Mouse (Mus musculus) CH12.LX (cell line): ENCODE results near the gene Uox. TPM values are rescaled to one million over a fixed set of nuclear protein-coding genes. Genes with fewer than 3 reads are reported as not detected.

ENCODE experiments used
- DNase-seq: peaks from one replicate; pipeline ENCODE4 v3.0.0-alpha.2; 2013; ENCODE audit errors: extremely low read depth
- H3K27ac ChIP-seq: 2 replicates; pipeline ENCODE4 v1.5.1; 2012; ENCODE audit warnings: low read depth, mild to moderate bottlenecking, control low read depth, moderate library complexity; ENCODE audit not compliant: insufficient read depth
- H3K27me3 ChIP-seq: replicated peaks from 2 replicates; pipeline ENCODE3; 2012; ENCODE audit warnings: inconsistent platforms
- H3K36me3 ChIP-seq, 2 experiments: replicated peaks in 1 of 2; 2 replicates each; pipeline versions ENCODE3 to v1.6.1; 2012; ENCODE audit warnings: inconsistent platforms in 1 of 2, low read length in 1 of 2, mild to moderate bottlenecking in 1 of 2, mixed read lengths in 1 of 2, moderate library complexity in 1 of 2; ENCODE audit not compliant: control insufficient read depth in 1 of 2, insufficient read depth in 1 of 2
- H3K4me1 ChIP-seq, 2 experiments: 2 replicates each; pipeline ENCODE4 v1.6.1; 2012; ENCODE audit warnings: inconsistent platforms in 1 of 2, moderate library complexity in 1 of 2; ENCODE audit not compliant: insufficient read depth in 2 of 2, control insufficient read depth in 1 of 2
- H3K4me2 ChIP-seq: 2 replicates; pipeline ENCODE4 v1.6.1; 2012; ENCODE audit warnings: low read depth, mild to moderate bottlenecking, control low read depth; ENCODE audit not compliant: poor library complexity, insufficient read depth, severe bottlenecking
- H3K4me3 ChIP-seq, 3 experiments: fragments of 150-350 bp in 1 of 3; sonication (generic) in 1 of 3; replicated peaks in 1 of 3; 2 replicates each; pipeline versions ENCODE3 to v1.5.1; 2011 to 2012; ENCODE audit warnings: low read depth in 2 of 3, low read length in 2 of 3, mild to moderate bottlenecking in 2 of 3, moderate library complexity in 2 of 3, control low read depth in 1 of 3, improper control_type of control experiment in 1 of 3, inconsistent platforms in 1 of 3, mixed read lengths in 1 of 3; ENCODE audit not compliant: poor library complexity in 1 of 3
- H3K79me2 ChIP-seq: replicated peaks from 2 replicates; pipeline ENCODE4 v1.6.1; 2012; ENCODE audit warnings: mild to moderate bottlenecking, moderate library complexity; ENCODE audit not compliant: control insufficient read depth, poor library complexity, insufficient read depth, severe bottlenecking; ENCODE audit errors: extremely low read depth
- H3K9ac ChIP-seq: 2 replicates; pipeline ENCODE4 v1.6.1; 2012; ENCODE audit warnings: low read depth, mild to moderate bottlenecking, control low read depth, moderate library complexity; ENCODE audit not compliant: insufficient read depth
- H3K9me3 ChIP-seq: replicated peaks from 2 replicates; pipeline ENCODE3; 2012; ENCODE audit warnings: low read length, inconsistent platforms, mixed read lengths
- CHD2 ChIP-seq: IDR thresholded peaks from 2 replicates; pipeline ENCODE4 v1.6.1; 2011; ENCODE audit warnings: low read length, improper control_type of control experiment
- CTCF ChIP-seq, 2 experiments: IDR thresholded peaks in 1 of 2; conservative IDR thresholded peaks in 1 of 2; 2 replicates each; pipeline ENCODE4 v1.5.1; 2011 to 2012; ENCODE audit warnings: low read depth in 2 of 2, low read length in 2 of 2, improper control_type of control experiment in 1 of 2, inconsistent platforms in 1 of 2, mild to moderate bottlenecking in 1 of 2, moderate library complexity in 1 of 2
- ELF1 ChIP-seq: IDR thresholded peaks from 2 replicates; pipeline ENCODE4 v1.6.1; 2014; ENCODE audit warnings: low read depth, mild to moderate bottlenecking, inconsistent platforms, low read length, improper control_type of control experiment
- ETS1 ChIP-seq: conservative IDR thresholded peaks from 2 replicates; pipeline ENCODE4 v1.6.1; 2012; ENCODE audit warnings: low read depth, mild to moderate bottlenecking, inconsistent platforms, low read length, improper control_type of control experiment, moderate library complexity
- HCFC1 ChIP-seq: IDR thresholded peaks from 2 replicates; pipeline ENCODE4 v1.6.1; 2012; ENCODE audit warnings: low read depth, mild to moderate bottlenecking, inconsistent platforms, low read length, improper control_type of control experiment
- JUN ChIP-seq: IDR thresholded peaks from 2 replicates; pipeline ENCODE4 v1.6.1; 2011; ENCODE audit warnings: low read depth, mild to moderate bottlenecking, low read length, improper control_type of control experiment, moderate library complexity; ENCODE audit not compliant: insufficient read depth
- KAT2A ChIP-seq: IDR thresholded peaks from 2 replicates; pipeline ENCODE4 v1.6.1; 2012; ENCODE audit warnings: low read length, improper control_type of control experiment, inconsistent platforms; ENCODE audit not compliant: insufficient replicate concordance
- MAZ ChIP-seq: IDR thresholded peaks from 2 replicates; pipeline ENCODE4 v1.6.1; 2012; ENCODE audit warnings: low read depth, mild to moderate bottlenecking, inconsistent platforms, low read length, improper control_type of control experiment, moderate library complexity
- PAX5 ChIP-seq: IDR thresholded peaks from 2 replicates; pipeline ENCODE4 v1.6.1; 2012; ENCODE audit warnings: low read length, inconsistent platforms, mixed read lengths
- POLR2A ChIP-seq: IDR thresholded peaks from 2 replicates; pipeline ENCODE4 v1.6.1; 2011; ENCODE audit warnings: low read depth, mild to moderate bottlenecking, improper control_type of control experiment, low read length
- POLR2AphosphoS2 ChIP-seq: IDR thresholded peaks from 2 replicates; pipeline ENCODE4 v1.6.1; 2011; ENCODE audit warnings: low read depth, low read length, improper control_type of control experiment
- RAD21 ChIP-seq: IDR thresholded peaks from 2 replicates; pipeline ENCODE4 v1.6.1; 2011; ENCODE audit warnings: low read depth, mild to moderate bottlenecking, low read length, improper control_type of control experiment, moderate library complexity
- RCOR1 ChIP-seq: conservative IDR thresholded peaks from 2 replicates; pipeline ENCODE4 v1.6.1; 2012; ENCODE audit warnings: low read depth, mild to moderate bottlenecking, inconsistent platforms, low read length, improper control_type of control experiment
- SMC3 ChIP-seq: IDR thresholded peaks from 2 replicates; pipeline ENCODE4 v1.6.1; 2011; ENCODE audit warnings: low read depth, low read length, improper control_type of control experiment
- TCF12 ChIP-seq: IDR thresholded peaks from 2 replicates; pipeline ENCODE4 v1.6.1; 2014; ENCODE audit warnings: low read depth, mild to moderate bottlenecking, inconsistent platforms, low read length, improper control_type of control experiment
- UBTF ChIP-seq: IDR thresholded peaks from 2 replicates; pipeline ENCODE4 v1.6.1; 2012; ENCODE audit warnings: low read depth, mild to moderate bottlenecking, inconsistent platforms, low read length, improper control_type of control experiment, moderate library complexity
- USF1 ChIP-seq: IDR thresholded peaks from 2 replicates; pipeline ENCODE4 v1.6.1; 2014; ENCODE audit warnings: low read depth, mild to moderate bottlenecking, inconsistent platforms, low read length, improper control_type of control experiment
- ZKSCAN1 ChIP-seq: IDR thresholded peaks from 2 replicates; pipeline ENCODE4 v1.6.1; 2012; ENCODE audit warnings: low read depth, inconsistent platforms, low read length, improper control_type of control experiment, borderline replicate concordance
- ZMIZ1 ChIP-seq: IDR thresholded peaks from 2 replicates; pipeline ENCODE4 v1.6.1; 2012; ENCODE audit warnings: low read depth, mild to moderate bottlenecking, inconsistent platforms, low read length, improper control_type of control experiment
- ZNF384 ChIP-seq: IDR thresholded peaks from 2 replicates; pipeline ENCODE4 v1.6.1; 2012; ENCODE audit warnings: low read depth, low read length, improper control_type of control experiment, inconsistent platforms
- dilution Hi-C: fragments of 300-500 bp; cut with MboI; formaldehyde crosslinking; loops from 2 replicates; pipeline ENCODE4 v1.14.3; 2020; ENCODE audit warnings: low sequenced_read_pairs; ENCODE audit not compliant: extremely low pct_unique_long_range_greater_than_20kb, extremely low pct_ligation_motif_present
- in situ Hi-C: fragments of 300-500 bp; cut with MboI; formaldehyde crosslinking; loops from 3 replicates; pipeline ENCODE4 v1.14.3; 2019; ENCODE audit warnings: low sequenced_read_pairs, low pct_ligation_motif_present, low pct_unique_long_range_greater_than_20kb, mixed read lengths
- polyA plus RNA-seq: library from polyadenylated mRNA; unstranded; fragments of >175 nt; gene quantifications from 2 replicates; pipeline ENCODE4 v1.2.1, GENCODE M21; 2012; ENCODE audit warnings: low read depth; ENCODE audit not compliant: insufficient read length
- total RNA-seq, 2 experiments: library from RNA; depleted of rRNA; stranded (reverse); fragments of 300-350 nt in 1 of 2; fragments of >200 nt in 1 of 2; gene quantifications; 2 replicates each; pipeline ENCODE4 v1.2.3; 2012 to 2014

Uox gene
- total and polyA plus RNA-seq, 3 experiments = not detected

- Histone ChIP-seq H3K4me2 (no peak overlapping the region), H3K79me2 (no peaks in the 10 kb centered on the region), H3K27me3 (no peaks in the 10 kb centered on the region), H3K4me1 (0 out of 4 replicates have a peak, but pooled peaks cover 0 to 8% of the 10 kb centered on the region in 2 experiments), H3K4me3 (no peak overlapping the region), H3K9me3 (no peaks in the 10 kb centered on the region), H3K27ac (no peak overlapping the region), H3K9ac (no peak overlapping the region), H3K36me3 (no peaks in the 10 kb centered on the region)
- TF ChIP-seq ZNF384 = no peak
- no peak for TF ChIP-seq RAD21
- TF ChIP-seq ETS1 = no peak
- no peak for TF ChIP-seq POLR2AphosphoS2
- no peak for TF ChIP-seq RCOR1
- TF ChIP-seq ZKSCAN1 = no peak
- TF ChIP-seq MAZ = no peak
- no peak for TF ChIP-seq ZMIZ1
- TF ChIP-seq ELF1 = no peak
- dilution Hi-C loops (no loop called here), in situ Hi-C loops (no loop called here)
- no peak for DNase-seq
These were observed 35.2 kb upstream of the Uox start for GRCm38 (mm10) chr3:146534986-146535385.

- dilution Hi-C loops = no loop called here
These were observed 29.5 kb upstream of the Uox start for GRCm38 (mm10) chr3:146540521-146541273.

GRCm38 (mm10) chr3:146543632-146544031 is 26.6 kb upstream of the Uox start:
- no peak for DNase-seq
- no peak for TF ChIP-seq POLR2A
- no peak for TF ChIP-seq CTCF (conservative IDR thresholded peaks at IDR 0.05 in 1 of 2, IDR thresholded peaks at IDR 0.05 in 1 of 2; ENCODE audit: low read depth in 2 of 2, low read length in 2 of 2)
- no peak for TF ChIP-seq ETS1
- no peak for TF ChIP-seq CHD2
- TF ChIP-seq UBTF = no peak
- no peak for TF ChIP-seq PAX5
- TF ChIP-seq ELF1 = no peak
- TF ChIP-seq TCF12 = no peak
- no peak for TF ChIP-seq SMC3
- no peak for TF ChIP-seq HCFC1
- TF ChIP-seq POLR2AphosphoS2 = no peak
- no peak for TF ChIP-seq USF1
- no peak for TF ChIP-seq KAT2A
- TF ChIP-seq MAZ = no peak
- TF ChIP-seq JUN = no peak
- Histone ChIP-seq H3K27ac (no peak overlapping the region), H3K27me3 (no peaks in the 10 kb centered on the region), H3K9me3 (no peaks in the 10 kb centered on the region), H3K4me1 (no peaks in the 10 kb centered on the region), H3K36me3 (no peaks in the 10 kb centered on the region), H3K79me2 (no peaks in the 10 kb centered on the region), H3K4me2 (no peak overlapping the region), H3K4me3 (no peak overlapping the region), H3K9ac (no peak overlapping the region)
- in situ Hi-C loops (no loop called here), dilution Hi-C loops (no loop called here)

More at GRCm38 (mm10) chr3:146540521-146541273, 29.5 kb upstream of the Uox start:
- Histone ChIP-seq H3K4me3 (no peak overlapping the region), H3K4me1 (0 out of 4 replicates have a peak, but pooled peaks cover 0 to 2% of the 10 kb centered on the region in 2 experiments), H3K9ac (no peak overlapping the region), H3K36me3 (no peaks in the 10 kb centered on the region), H3K79me2 (no peaks in the 10 kb centered on the region), H3K9me3 (no peaks in the 10 kb centered on the region), H3K27me3 (no peaks in the 10 kb centered on the region), H3K27ac (no peak overlapping the region), H3K4me2 (no peak overlapping the region)
- in situ Hi-C loops = no loop called here
- TF ChIP-seq PAX5 = no peak
- DNase-seq = no peak
